Mouse (Mus musculus) retina, embryonic 14.5 days (tissue): ENCODE results near the gene Cnbd2.

ENCODE experiments used
- DNase-seq: peaks from one replicate; pipeline ENCODE4 v3.0.0-alpha.2; 2015; ENCODE audit warnings: low spot score

The Cnbd2 gene

DNA sequence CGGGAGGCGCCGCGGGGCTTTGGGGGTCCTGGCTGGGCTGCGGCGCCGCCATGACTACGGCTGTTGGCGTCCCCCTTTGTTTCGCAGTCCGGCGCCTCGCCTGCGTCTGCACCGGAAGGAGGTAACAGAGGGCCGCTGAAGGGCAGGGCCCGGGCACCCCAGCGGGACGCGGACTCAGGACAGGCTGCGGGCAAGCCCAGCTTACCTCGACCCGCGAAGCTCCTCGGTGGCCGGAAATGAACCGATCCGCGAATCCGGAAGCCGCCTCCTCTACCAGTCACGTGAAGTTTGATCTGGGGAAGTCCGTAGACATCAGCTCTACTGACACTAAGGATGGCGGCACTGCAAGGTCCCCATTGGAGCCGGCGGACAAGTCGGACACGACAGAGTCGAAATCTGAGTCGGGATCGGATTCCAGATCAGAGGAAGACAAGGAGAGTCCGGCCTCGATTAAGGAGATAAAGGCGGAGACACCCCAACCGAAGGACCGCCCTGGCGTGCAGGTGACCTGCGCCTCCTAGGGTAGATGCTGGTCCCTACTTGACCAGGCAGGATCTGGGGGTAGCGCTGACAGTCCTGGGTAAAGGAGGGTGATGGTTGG, at the start of gene Cnbd2, which contains the start of gene Scand1:
TSS of gene Cnbd2 (plus strand) at position 3 of the 601 bp plus-strand sequence.
TSS of gene Scand1 (minus strand) at position 408 of the 601 bp plus-strand sequence.
- peak; percentile 85 for DNase-seq

DNA sequence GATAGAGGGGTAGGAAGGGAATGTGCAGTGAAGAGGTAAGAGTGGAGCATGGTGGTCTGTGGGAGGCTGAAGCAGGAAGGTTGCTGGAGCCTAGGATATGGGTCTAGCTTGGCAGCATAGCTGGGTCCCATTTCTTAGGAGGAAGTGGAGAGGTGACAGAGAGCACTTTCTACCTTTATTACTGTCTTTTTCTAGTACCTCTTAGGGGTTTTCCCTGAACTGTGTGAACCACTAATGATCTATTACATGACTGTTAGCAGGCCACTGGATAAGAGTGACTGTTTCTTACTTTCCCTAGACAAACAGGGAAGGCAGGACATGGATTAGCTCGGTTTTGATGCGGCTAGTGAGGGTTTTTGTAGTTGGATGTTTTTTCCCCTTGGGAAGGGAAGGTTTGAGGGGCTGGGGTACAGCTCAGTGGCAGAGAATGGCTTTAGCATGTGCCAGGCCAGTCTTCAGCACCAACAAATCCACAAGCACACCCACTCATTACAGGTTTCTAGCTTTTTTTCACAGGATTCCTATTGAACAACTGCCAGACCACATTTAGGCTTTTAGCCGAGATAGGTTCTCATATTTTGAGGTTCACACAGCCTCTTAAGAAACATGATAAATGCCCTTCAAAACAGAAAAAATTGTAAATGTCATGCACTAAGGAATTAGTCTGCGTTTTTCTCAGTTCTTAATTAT, 48.8 kb upstream of the Cnbd2 start:
- no peak for DNase-seq

DNA sequence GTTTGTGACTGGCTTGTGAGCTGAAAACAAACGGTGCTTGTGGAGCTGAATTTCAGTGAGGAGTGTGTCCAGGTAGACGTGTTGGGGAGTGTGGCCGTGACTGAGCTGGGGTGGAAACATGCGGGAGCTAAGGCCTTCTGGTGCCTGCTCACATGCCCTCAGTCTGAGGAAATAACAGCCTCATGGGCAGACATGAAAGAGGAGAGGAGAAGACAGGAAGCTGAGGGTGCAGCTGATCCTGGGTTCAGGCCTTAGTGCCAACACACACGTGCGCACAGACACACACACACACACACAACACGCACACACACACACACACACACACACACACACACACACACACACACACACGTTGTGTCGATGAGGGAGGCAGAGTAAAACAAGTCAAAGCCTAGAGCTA, 44.5 kb upstream of the Cnbd2 start:
- no peak for DNase-seq

DNA sequence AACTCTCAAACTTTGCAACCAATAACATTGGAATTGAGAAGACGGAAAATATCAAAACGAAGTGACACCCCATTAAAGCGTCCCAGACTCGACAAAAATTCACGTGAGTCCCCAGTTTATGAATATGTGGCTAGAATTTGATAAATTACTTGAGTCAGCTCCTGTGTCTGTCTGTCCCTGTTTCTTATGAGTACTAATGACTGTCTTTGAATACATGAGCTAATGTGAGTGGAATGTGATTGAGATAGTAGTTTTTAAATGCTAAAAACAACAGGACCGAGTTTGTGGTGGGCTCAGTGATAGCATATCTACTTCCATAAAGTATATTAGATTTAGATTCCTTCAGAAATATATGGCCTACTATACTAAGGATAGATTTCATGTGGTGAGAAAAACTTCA, 39.5 kb upstream of the Cnbd2 start:
- no peak for DNase-seq

DNA sequence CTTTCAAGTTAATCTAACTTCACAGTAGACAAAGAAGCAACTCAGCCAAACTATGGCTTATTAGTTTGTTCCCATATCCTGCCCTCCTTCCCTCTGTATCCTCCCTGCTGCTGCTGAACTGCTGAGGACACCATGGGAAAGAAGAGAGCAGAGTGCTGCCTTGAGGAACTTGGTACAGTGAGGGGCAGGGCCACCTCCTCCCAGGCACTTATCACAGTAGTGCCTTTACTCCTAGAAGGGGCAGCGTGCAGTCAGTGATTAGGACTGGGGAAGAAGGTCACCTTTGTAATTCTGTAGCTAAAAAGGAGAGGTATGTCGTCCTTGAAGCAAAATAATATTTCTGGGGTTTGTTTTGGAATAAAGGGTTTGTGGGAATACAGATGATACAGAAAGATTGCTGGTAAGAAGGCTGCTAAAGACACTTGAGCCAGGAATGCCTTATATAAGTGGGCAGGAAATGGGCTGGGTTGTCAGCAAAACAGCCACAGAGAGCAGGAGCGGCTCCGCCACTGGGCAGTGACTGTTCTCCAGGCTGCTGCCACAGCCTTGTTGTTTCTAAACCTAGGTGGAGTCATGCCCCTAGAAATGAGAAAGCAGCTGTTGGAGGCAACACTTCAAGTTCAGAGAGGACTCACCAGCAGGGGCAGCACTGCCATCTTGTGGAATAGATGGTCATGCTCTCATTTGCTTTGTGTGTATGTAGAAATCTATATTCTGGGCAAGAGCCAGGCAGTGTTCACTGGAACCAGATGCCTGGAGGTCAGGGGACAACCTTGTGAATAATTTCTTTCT, 33.7 kb upstream of the Cnbd2 start:
- peak; percentile 88 for DNase-seq

DNA sequence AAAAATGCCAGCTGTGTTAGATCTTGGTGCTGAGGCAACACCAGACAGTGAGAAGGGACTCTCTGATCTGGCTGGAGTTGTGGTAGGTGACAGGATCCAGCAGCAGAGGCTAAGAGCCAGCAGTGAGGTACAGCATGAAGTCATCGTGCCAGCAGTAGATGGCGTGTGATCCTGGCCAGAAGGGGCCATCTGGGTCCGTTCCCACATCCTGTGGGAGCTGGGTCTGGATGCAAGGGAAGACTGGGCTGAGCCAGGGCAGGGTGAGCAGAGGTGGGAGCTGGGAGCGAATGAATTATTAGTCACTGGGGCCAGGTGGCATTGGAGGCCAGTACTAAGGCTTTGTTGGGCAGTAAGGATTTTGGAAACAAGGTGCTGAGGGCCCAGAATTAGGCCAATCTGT, 30.9 kb upstream of the Cnbd2 start:
- DNase-seq: no peak

DNA sequence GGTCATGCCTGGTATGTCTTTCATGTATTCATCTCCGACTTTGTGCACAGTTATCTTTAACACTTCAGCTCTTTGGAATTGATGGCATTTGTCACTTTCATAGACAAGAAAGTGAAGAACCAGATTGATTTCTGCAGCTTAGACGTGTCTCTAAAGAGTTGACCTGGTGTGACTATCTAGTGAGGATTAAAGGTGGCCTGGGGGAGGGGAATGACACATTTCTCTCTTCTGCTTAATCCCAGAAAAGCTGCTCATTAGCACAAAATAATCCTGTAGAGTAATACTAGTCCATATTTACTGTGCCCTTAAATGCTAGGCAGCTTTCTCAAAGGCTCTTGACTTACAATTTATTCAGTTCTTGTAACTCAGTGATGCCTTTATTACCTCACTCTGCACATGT, 26.9 kb upstream of the Cnbd2 start:
- DNase-seq: no peak

DNA sequence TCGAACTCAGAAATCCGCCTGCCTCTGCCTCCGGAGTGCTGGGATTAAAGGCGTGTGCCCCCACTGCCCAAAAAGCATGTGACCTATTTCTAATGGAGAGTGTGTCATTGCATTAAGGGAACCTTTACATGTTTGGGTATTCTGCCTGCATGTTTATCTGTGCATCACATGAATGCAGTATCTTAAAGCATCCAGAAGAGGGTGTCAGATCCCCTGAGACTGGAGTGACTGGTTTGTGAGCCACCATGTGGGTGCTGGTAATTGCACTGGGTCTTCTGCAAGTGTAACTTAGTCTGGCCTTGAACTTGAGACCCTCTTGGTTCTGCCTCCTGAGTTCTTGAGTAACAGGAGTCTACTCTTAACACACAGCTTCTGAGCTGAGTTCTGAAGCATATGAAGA, 25.4 kb upstream of the Cnbd2 start:
- DNase-seq: no peak

DNA sequence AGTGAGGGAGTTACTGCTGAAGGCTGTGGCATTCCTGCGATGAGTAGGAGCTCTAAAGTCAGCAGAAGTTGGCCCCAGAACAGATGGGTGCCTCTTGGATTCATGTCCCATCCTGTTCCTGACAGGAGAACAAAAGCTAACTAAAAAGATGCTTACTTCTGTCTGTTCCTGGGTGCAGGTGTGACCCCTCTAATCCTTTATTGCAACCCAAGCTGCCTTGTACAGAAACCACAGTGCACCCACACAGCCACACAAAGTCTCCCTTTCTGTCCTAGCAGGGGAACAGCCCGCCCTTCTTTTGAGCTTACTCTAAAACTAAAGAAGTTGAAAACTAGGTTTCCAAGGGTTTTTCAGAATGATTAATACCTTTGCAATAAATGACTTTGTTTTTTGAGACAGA, 23.9 kb upstream of the Cnbd2 start:
- no peak for DNase-seq

DNA sequence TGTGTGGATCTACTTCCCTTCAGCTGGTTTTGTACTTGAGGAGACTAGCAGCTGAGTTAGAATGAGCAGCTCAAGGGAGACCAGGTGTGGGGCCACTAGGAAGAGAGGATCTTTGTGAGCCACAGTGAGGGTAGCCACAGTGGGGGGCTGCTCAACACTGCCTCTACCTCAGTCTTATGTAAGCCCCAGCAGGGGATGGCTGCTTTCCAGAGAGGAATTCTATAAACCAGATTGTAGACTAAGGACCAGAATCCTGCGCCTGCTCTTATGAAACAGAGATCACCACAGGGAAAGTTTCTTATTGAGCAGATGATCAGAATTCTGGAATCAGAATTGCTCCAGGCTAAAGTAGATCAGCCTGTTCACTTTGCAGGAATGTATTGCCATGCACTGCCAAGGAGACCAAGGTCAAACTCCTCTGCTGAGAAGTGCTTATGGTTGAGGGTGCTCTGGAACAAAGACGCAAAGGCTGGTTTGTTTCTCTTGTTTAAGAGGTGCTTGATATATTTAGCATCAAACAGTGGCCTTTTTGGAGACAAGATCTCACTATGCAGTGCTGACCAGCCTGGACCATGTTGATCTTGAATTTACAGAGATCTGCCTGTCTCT, 22.4 kb upstream of the Cnbd2 start:
- no peak for DNase-seq

DNA sequence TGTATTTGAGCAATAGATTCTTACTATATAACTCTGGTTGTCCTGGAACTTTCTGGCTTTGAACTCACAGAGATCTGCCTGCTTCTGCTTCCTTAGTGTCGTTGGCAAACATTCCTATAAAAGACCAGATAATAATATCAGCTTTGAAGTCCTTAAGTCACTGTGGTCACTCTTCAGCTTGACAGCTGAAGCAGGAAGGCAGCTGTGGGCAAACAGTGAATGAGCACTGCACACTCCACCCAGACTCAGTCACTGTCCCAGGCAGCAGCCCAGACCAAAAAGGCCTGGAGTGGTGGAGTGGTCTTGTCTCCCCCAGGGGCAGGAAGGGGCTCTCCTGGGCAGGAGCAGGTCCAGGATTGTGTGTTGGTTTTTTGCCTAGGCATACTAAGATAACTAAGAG, 20.1 kb upstream of the Cnbd2 start:
- no peak for DNase-seq

DNA sequence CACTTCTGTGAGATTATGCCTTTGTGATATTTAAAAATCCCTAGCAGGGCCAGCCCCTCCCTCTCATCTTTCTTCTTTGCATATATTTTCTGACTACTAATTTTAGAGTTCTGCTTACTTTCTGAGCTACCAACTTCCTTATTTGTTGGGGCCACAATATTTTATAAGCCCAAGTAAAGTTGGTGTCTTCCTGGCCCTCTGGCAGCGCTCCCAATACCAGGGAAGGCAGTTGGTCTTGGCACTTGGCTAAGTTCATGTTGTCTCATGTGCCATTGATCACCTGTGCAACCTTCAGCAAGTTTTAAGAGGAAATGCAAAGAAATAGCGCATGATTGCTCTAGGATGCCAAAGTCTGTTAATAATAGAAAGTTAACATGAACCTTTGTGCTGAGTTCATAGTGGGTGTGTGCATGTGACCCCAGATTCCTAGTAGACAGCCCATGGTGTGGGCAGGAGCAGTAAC, 16.5 kb upstream of the Cnbd2 start:
- DNase-seq: no peak

DNA sequence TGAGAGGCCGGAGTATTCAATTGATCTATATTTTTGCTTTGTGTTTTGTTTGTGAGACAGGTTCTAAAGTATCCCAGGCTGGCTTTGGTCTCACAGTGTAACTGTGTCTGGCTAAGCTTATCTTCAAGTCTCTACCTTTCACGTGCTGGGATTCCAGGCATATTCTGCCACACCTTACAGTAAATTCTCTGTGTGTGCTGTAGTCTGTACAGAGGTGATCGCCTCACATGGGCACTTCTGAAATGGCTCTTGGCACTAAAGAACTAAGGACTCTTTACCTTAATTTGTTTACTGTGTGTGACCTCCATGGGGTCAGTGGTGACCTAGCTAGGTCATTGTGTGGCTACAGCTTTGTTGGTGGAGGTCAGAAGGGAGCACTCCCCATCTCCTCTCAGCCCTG, 15.9 kb upstream of the Cnbd2 start:
- DNase-seq: no peak

DNA sequence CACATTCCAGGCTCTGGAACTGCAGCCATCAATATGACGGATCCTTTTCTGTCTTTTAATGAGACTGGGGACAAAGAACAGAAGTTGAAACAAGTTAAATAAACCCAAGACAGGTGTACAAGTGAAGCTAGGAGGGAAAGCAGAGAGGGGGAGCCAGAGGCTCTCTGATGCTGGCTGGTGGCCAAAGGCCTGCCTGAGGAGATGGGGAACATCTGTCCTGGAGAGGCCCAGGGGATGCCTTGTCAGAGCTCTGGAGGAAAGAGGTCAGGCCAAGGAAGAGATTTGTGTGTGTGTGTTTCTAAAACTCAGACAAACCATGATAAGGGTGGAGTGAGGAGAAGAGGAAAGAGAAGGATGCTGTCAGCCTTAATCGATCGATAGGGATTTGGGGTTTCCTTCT, 14.4 kb upstream of the Cnbd2 start:
- DNase-seq: no peak

DNA sequence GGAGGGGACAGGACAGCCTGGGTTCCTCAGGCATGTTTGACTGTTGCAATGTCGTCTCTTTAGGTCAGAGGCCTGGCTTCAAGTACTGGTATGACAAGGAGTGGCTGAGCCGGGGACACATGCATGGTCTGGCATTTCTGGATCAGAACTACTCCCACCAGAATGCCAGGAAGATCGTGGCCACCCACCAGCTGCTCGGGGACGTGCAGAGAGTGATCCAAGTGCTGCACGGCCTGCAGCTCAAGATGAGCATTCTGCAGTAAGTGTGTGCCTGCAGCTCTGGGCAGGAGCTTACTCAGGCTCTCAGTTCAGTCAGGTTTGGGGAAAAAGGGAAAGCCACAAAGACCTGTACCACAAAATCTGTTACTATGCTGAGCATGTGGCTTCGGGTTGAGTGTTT, 13.6 kb upstream of the Cnbd2 start:
- DNase-seq: no peak

DNA sequence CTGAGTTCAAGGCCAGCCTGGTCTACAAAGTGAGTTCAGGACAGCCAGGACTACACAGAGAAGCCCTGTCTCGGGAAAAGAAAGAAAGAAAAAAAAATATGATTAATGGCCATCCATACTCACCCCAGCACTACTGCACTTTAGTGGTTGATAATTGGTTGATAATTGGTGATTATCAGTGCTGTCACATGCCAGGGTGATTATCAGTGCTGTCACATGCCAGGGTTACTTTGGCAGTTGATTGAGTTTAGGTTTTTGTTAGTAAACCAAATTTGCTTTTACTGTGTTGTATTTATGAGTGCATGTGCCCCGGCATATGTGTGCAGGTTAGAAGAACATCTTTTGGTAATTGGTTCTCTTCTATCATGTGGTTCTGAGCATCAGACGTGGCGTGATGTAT, 10.0 kb upstream of the Cnbd2 start:
- DNase-seq: no peak

DNA sequence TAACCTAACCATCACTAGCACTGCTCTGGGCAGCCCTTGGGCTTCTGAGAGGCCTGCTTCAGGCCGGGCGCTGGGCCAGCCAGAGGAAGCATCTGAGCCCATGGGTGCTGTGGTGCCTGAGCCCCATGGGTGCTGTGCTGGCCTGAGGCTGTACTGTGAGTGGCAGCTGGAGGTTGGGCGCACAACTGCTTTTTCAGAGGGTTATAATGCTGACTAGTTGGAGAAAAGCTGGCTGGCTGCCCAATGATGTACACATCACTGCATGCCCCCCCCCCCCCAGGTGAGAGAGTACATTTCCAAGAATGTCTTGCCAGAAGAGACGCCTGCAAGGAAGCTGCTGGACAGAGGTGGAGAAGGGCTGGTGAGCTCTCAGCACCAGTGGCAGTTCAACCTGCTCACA, 7.7 kb upstream of the Cnbd2 start:
- no peak for DNase-seq

DNA sequence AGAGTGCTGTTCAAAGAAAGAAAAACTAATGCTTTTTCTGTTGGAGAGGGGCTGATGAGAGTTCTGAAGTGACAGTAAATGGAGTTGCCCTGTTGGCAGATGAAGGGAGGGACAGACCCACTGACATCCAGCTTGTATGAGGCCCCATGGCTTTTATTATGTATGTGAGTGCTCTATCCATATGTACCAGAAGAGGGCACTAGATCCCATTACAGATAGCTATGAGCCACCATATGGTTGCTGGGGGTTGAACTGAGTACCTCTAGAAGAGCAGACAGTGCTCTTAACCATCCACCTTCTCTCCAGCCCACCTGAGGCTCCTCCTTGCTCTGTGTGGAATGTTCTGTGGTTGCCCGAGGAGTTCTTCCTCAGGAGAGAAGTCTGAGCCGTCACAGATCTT, 6.3 kb upstream of the Cnbd2 start:
- peak; percentile 69 for DNase-seq

DNA sequence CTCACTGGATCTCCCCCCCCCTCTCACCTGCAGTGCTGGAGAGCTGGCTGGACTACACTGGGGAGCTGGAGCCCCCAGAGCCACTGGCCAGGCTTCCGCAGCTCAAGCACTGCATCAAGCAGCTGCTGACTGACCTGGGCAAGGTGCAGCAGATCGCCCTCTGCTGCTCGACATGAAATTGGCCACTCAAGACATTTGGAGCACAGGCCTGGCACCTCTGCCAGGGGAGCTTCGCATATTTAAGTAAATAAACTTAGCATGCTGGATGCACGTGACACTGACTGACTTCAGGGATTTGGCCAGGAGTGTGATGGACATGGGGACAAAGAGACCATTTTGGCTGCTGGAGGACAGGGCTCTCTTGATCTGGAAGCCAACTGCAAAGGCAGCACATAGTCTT, 4.8 kb upstream of the Cnbd2 start:
- DNase-seq: peak; percentile 39

DNA sequence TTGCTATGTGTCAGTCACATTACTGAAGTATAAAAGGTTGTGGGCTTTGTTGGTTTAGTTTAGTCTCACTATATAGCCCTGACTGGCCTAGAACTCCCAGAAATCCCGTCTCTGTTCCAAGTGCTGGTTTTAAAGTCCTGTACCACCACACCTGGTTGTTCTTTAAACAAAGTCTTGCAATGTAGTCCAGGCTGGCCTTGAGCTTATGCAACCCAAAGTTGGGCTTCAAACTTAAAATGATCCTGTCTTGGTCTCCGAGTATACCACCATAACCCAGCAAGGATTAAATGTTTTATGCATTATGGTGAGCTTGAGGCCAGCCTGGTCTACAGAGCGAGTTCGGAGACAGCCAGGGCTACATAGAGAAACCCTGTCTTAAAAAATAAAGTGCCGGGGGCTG, 2.2 kb upstream of the Cnbd2 start:
- DNase-seq: no peak

DNA sequence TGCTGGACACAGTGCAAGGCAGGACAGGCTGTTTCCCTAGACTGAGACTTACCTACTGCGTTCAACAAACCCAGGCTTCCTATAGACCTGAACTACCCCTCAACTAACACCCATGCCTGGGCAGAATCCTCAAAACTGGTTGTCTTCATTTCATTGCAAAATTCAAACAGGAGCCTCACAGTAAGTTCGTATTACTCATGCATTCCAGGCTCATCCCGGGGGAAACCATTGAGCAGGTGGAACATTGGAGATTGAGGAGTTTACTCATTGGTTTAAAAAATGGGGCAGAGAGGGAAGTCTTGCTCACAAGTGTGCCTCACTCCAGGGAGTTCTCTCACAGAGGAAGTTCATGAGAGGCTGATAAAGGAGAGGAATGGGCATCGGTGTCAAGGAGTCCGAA, 1.6 kb upstream of the Cnbd2 start:
- no peak for DNase-seq

DNA sequence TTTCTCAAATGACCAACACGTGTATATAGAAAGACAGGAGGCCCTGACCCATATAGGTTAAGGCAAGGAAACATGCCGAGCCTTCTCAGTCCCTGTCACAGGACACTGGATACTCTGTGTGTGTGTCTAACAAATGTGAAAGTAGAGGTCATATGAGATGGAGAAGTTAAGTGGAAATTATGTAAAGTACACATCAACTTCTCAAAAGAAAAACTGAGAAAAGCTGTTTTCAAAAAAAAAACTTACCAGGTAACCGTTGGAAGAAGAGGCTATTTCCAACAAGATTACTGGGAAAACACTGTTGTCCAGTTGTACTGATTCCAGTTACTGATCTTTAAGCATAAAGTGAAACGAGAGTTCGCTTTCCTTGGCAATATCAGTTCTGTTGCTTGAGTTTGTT, 1.2 kb upstream of the Cnbd2 start:
- DNase-seq: no peak

DNA sequence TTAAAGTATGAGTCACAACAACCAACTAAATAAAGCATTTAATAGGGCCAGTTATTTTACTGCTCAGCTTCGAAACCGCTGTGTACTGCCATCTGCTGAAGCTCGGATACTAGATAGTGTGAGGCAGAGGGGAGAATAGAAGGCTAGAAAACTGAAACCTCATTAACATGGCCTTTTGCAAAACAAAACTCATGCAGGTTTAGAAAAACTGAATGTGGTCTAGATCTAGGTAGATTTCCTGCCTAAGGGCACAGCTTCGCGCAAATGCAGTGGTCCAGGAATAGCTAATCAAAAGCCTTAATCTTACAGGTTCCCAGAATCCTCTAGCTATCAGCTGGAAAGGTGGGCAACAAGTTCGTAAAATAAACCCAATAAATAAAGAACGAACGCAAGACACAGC, 658 bp upstream of the Cnbd2 start:
- no peak for DNase-seq
